Mouse (Mus musculus): ENCODE results near the gene Cfap157. TPM values are rescaled to one million over a fixed set of nuclear protein-coding genes. Genes with fewer than 3 reads are reported as not detected.
A peak's percentile ranks its signal among the peaks of the same experiment; 100 is the strongest.

Cfap157 gene
- polyA plus RNA-seq, 1 experiment from 2014 or later: 2.0 TPM

- ATAC-seq (ENCODE audit: low FRiP score, low read depth): no peak
- Histone ChIP-seq H3K27ac (replicated peaks) (no peak overlapping the region), H3K9ac (no peak overlapping the region), H3K36me3 (peaks cover 19% of the 10 kb centered on the region; the same call in 1 of the 2 replicates), H3K4me3 (no peak overlapping the region), H3K4me2 (no peak overlapping the region), H3K27me3 (no peaks in the 10 kb centered on the region), H3K4me1 (replicated peaks) (peaks cover 23% of the 10 kb centered on the region), H3K9me3 (no peaks in the 10 kb centered on the region)
- 89% methylated on average over 14 of the region's 14 CpGs for WGBS
Measured at GRCm38 (mm10) chr2:32761361-32761760, 22.9 kb downstream of the Cfap157 start.

DNA sequence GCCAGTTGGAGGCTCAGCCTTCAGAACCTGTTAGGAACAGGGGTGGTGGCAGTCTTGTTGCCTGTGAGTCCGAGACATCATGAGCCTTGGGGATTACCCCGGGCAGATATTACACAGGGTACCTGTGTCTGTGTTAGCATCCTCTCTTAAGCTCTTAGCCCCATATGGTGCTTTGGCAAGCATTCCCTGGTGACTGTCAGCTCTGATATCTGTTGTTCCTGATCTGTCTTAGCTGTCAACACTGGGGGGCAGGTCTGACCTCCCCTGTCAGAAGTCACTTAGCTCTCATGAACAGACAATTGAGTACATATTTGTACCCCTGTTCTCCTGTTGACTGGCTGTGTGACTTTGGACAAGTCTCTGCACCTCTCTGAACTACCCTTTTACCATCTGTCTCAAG lies 25.2 kb downstream of the Cfap157 start:
- H3K27me3 ChIP-seq: no peaks in the 10 kb centered on the region
- ATAC-seq (ENCODE audit: low FRiP score, low read depth): no peak
- H3K4me3 ChIP-seq: no peak overlapping the region
- H3K9me3 ChIP-seq: no peaks in the 10 kb centered on the region
- 80% methylated on average over 2 of the region's 2 CpGs for WGBS
- H3K27ac ChIP-seq (replicated peaks): no peak overlapping the region
- H3K4me1 ChIP-seq (replicated peaks): peaks cover 23% of the 10 kb centered on the region
- H3K4me2 ChIP-seq: no peak overlapping the region
- peak overlapping the region; percentile 11; the same call in 1 of the 2 replicates for H3K9ac ChIP-seq
- peaks cover 31% of the 10 kb centered on the region for H3K36me3 ChIP-seq

- Histone ChIP-seq H3K27me3 (no peaks in the 10 kb centered on the region), H3K4me2 (peak overlapping the region; percentile 22; the same call in 1 of the 2 replicates), H3K9me3 (no peaks in the 10 kb centered on the region), H3K4me3 (no peak overlapping the region), H3K27ac (replicated peaks) (no peak overlapping the region), H3K4me1 (replicated peaks) (peaks cover 23% of the 10 kb centered on the region), H3K9ac (peak overlapping the region; percentile 11; the same call in 1 of the 2 replicates), H3K36me3 (peaks cover 34% of the 10 kb centered on the region)
- WGBS: 68% methylated on average over 8 of the region's 8 CpGs
- ATAC-seq (ENCODE audit: low FRiP score, low read depth): no peak
Measured at GRCm38 (mm10) chr2:32758503-32758902, 25.7 kb downstream of the Cfap157 start.

DNA sequence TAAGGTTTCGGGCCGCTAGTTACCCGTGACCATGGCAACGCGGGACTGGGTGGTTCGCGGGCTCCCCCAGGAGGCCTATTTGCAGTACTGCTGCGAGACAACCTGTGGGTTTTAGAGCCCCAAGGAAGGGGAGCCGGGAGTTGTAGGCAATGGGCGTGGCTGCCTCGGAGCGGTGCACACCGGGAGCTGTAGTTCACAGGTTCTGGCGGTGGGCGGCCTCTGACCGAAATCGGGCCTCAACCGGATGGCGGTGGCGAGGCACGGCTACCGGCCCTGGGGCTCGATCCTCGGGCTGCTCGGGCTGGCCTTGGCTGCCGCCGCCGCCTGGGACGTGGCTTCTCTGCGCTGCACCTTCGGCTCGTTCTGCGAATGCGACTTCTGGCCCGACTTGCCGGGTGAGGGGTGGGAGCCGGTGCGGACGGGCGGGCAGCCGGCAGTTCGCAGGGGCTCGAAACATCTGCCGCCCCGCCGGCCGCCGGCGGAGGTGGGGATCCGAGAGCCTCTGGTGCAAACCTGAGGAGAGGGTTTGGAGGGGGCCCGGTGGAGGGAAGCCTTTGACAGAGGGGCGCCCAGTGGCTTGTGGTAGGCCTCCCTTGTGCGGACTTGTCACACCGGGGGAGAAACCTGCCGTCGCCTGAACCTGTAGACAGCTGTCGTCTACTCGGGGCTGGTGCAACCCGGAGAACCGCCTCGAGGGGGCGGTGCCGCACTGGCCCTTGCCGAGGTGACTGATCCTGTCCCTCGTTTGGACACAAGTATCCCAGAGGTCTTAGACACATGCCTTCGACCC lies 27.0 kb downstream of the Cfap157 start, which contains the start of gene Tor2a:
Gene Tor2a, plus strand, starts transcription at position 179 of the 790 bp plus-strand sequence.
- peak; percentile 91 for ATAC-seq (ENCODE audit: low FRiP score, low read depth)
- peaks cover 46% of the 10 kb centered on the region for H3K36me3 ChIP-seq
- peak within 1 kb of the TSS; percentile 94 for H3K9ac ChIP-seq
- H3K4me1 ChIP-seq (replicated peaks): peaks cover 23% of the 10 kb centered on the region
- no peaks in the 10 kb centered on the region for H3K9me3 ChIP-seq
- peak within 1 kb of the TSS; percentile 96 for H3K27ac ChIP-seq (replicated peaks)
- peak within 1 kb of the TSS; percentile 77 for H3K4me3 ChIP-seq
- H3K27me3 ChIP-seq: no peaks in the 10 kb centered on the region
- under 1% methylated on average over 61 of the region's 66 CpGs for WGBS
- peak within 1 kb of the TSS; percentile 61 for H3K4me2 ChIP-seq

GRCm38 (mm10) chr2:32756674-32757055 lies 27.6 kb downstream of the Cfap157 start:
- Histone ChIP-seq H3K4me2 (peak overlapping the region; percentile 61), H3K4me3 (peak overlapping the region; percentile 77), H3K27me3 (no peaks in the 10 kb centered on the region), H3K4me1 (replicated peaks) (peaks cover 23% of the 10 kb centered on the region), H3K36me3 (peaks cover 41% of the 10 kb centered on the region), H3K9me3 (no peaks in the 10 kb centered on the region), H3K9ac (no peak overlapping the region), H3K27ac (replicated peaks) (peak overlapping the region; percentile 96; the same call in 1 of the 2 replicates)
- WGBS: 32% methylated on average over 6 of the region's 6 CpGs
- peak; percentile 49 for ATAC-seq (ENCODE audit: low FRiP score, low read depth)

DNA sequence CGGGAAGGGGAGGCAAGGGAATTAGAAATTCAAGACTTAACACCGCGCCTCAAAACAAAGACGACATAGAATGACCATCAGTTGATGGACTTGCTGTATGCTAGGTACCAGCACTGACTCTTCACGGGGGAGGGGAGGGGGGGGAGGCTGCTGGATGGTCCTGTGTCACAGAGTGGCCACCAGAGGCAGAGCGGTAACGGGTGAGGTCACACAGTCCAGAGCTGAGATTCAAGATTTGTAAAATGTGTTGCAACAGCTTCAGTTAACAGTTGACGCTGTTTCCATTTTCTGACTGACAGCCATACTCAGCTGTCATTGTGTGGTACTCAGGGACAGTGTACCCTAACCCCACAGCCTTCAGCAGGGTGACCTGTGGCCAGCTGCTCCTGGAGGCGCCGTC lies 32.0 kb downstream of the Cfap157 start:
- Histone ChIP-seq H3K4me2 (no peak overlapping the region), H3K4me1 (replicated peaks) (peaks cover 16% of the 10 kb centered on the region), H3K9me3 (no peaks in the 10 kb centered on the region), H3K36me3 (peaks cover 55% of the 10 kb centered on the region), H3K27ac (replicated peaks) (no peak overlapping the region), H3K4me3 (no peak overlapping the region), H3K27me3 (no peaks in the 10 kb centered on the region), H3K9ac (no peak overlapping the region)
- no peak for ATAC-seq (ENCODE audit: low FRiP score, low read depth)
- WGBS: 58% methylated on average over 10 of the region's 10 CpGs

- ATAC-seq (ENCODE audit: low FRiP score, low read depth): no peak
- Histone ChIP-seq H3K9me3 (no peaks in the 10 kb centered on the region), H3K9ac (no peak overlapping the region), H3K27me3 (no peaks in the 10 kb centered on the region), H3K27ac (replicated peaks) (0 out of 2 replicates have a peak overlapping the region, but pooled peaks have one; percentile 43), H3K4me1 (replicated peaks) (peaks cover 14% of the 10 kb centered on the region), H3K4me2 (peak overlapping the region; percentile 42), H3K36me3 (peaks cover 61% of the 10 kb centered on the region), H3K4me3 (peak overlapping the region; percentile 23)
- WGBS: 20% methylated on average over 10 of the region's 10 CpGs
Measured at GRCm38 (mm10) chr2:32751665-32752033, 32.6 kb downstream of the Cfap157 start.

GRCm38 (mm10) chr2:32750887-32751664 lies 33.2 kb downstream of the Cfap157 start:
- 7% methylated on average over 31 of the region's 31 CpGs for WGBS
- H3K36me3 ChIP-seq: peaks cover 66% of the 10 kb centered on the region

GRCm38 (mm10) chr2:32750199-32750598 lies 34.0 kb downstream of the Cfap157 start:
- peaks cover 68% of the 10 kb centered on the region for H3K36me3 ChIP-seq

More at GRCm38 (mm10) chr2:32750887-32751664, 33.2 kb downstream of the Cfap157 start:
- no peak overlapping the region for H3K9ac ChIP-seq
- H3K4me1 ChIP-seq (replicated peaks): peaks cover 11% of the 10 kb centered on the region
- peak overlapping the region; percentile 43; the same call in 1 of the 2 replicates for H3K27ac ChIP-seq (replicated peaks)
- H3K27me3 ChIP-seq: no peaks in the 10 kb centered on the region
- H3K4me3 ChIP-seq: peak overlapping the region; percentile 23
- H3K4me2 ChIP-seq: peak overlapping the region; percentile 42
- peak; percentile 53; the same call in 1 of the 2 replicates for ATAC-seq (ENCODE audit: low FRiP score, low read depth)
- H3K9me3 ChIP-seq: no peaks in the 10 kb centered on the region

GRCm38 (mm10) chr2:32749082-32749481 lies 35.1 kb downstream of the Cfap157 start:
- Histone ChIP-seq H3K27me3 (no peaks in the 10 kb centered on the region), H3K4me2 (no peak overlapping the region), H3K9me3 (no peaks in the 10 kb centered on the region), H3K9ac (no peak overlapping the region), H3K27ac (replicated peaks) (no peak overlapping the region), H3K36me3 (peaks cover 60% of the 10 kb centered on the region), H3K4me1 (replicated peaks) (peaks cover 12% of the 10 kb centered on the region), H3K4me3 (no peak overlapping the region)
- 86% methylated on average over 16 of the region's 16 CpGs for WGBS
- no peak for ATAC-seq (ENCODE audit: low FRiP score, low read depth)

More at GRCm38 (mm10) chr2:32750199-32750598, 34.0 kb downstream of the Cfap157 start:
- no peak overlapping the region for H3K9ac ChIP-seq
- no peaks in the 10 kb centered on the region for H3K9me3 ChIP-seq
- no peak overlapping the region for H3K4me3 ChIP-seq
- H3K4me1 ChIP-seq (replicated peaks): peaks cover 11% of the 10 kb centered on the region
- ATAC-seq (ENCODE audit: low FRiP score, low read depth): no peak
- H3K27ac ChIP-seq (replicated peaks): no peak overlapping the region
- WGBS: 71% methylated on average over 7 of the region's 7 CpGs
- H3K4me2 ChIP-seq: no peak overlapping the region
- no peaks in the 10 kb centered on the region for H3K27me3 ChIP-seq

DNA sequence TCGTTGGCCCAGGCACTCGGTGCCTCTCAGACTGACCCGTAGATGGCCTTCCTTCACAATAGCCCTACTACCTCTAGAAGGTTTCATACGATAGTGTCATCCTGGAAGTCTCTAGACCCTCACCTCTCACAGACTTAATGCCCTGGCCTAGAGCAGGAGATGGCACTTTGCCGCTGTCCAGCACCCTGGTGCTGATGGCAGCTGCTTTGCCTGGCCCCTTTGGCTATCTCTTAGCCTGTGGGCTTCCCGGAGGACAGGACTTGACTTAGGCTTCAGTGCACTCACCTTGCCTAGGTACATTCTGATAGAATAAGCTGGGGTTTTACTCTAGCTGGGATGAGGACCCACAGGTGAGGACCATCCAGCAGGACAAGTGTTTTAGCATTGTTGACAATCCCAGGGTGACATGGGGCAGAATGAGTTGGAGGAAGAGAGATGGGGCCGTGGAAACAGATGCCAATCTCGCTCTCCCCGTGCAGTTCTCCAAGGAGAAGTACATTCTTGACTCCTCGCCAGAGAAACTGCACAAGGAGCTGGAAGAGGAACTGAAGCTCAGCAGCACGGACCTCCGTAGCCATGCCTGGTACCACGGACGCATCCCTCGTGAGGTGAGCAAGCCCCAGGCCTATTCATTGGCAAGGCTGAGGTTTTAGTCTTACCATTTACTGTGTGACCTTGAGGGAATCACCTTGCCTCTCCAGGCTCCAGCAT lies 39.8 kb downstream of the Cfap157 start:
- no peak for ATAC-seq (ENCODE audit: low FRiP score, low read depth)
- H3K9me3 ChIP-seq: no peaks in the 10 kb centered on the region
- H3K4me2 ChIP-seq: no peak overlapping the region
- peaks cover 27% of the 10 kb centered on the region for H3K4me1 ChIP-seq (replicated peaks)
- no peaks in the 10 kb centered on the region for H3K27me3 ChIP-seq
- H3K4me3 ChIP-seq: no peak overlapping the region
- 78% methylated on average over 15 of the region's 15 CpGs for WGBS
- H3K9ac ChIP-seq: no peak overlapping the region
- peaks cover 32% of the 10 kb centered on the region for H3K36me3 ChIP-seq
- H3K27ac ChIP-seq (replicated peaks): no peak overlapping the region

Data from hindbrain, embryonic 15.5 days (tissue).